Mouse (Mus musculus) lung, postnatal 0 days (tissue): ENCODE results near the gene Syn3. TPM values are rescaled to one million over a fixed set of nuclear protein-coding genes. Genes with fewer than 3 reads are reported as not detected.
"Not testable (repeated sequence)": the region's sequence is repeated elsewhere in the genome, so short reads cannot be mapped to it uniquely, and the experiment has no call there.

Experiments used
- ATAC-seq: fragments of 200-750 bp; cut with Nextera tagmentation; 2 replicates; pipeline ENCODE4 v1.8.0; 2017; ENCODE audit warnings: moderate library complexity
- DNase-seq: peaks from one replicate; pipeline ENCODE4 v3.0.0-alpha.2; 2016; ENCODE audit warnings: low spot score
- H3K27ac ChIP-seq: fragments of 300-500 bp; sonication (generic); 2 replicates; pipeline ENCODE4 v1.5.1; 2014; ENCODE audit warnings: antibody characterized with exemption, mild to moderate bottlenecking, low read length, mixed read lengths
- H3K27me3 ChIP-seq: fragments of 300-500 bp; sonication (generic); replicated peaks from 2 replicates; pipeline ENCODE4 v1.6.1; 2014; ENCODE audit warnings: low read length, mixed read lengths; ENCODE audit not compliant: insufficient read depth
- H3K36me3 ChIP-seq: fragments of 300-500 bp; sonication (generic); 2 replicates; pipeline ENCODE4 v1.6.1; 2014; ENCODE audit warnings: low read length, mixed read lengths; ENCODE audit not compliant: insufficient read depth
- H3K4me1 ChIP-seq: fragments of 300-500 bp; sonication (generic); 2 replicates; pipeline ENCODE4 v1.6.1; 2014; ENCODE audit warnings: antibody characterized with exemption, low read depth, low read length, mixed read lengths; ENCODE audit not compliant: insufficient read depth
- H3K4me2 ChIP-seq: fragments of 300-500 bp; sonication (generic); replicated peaks from 2 replicates; pipeline ENCODE4 v1.6.1; 2014; ENCODE audit warnings: low read depth, mild to moderate bottlenecking, low read length, moderate library complexity, mixed read lengths
- H3K4me3 ChIP-seq: fragments of 300-500 bp; sonication (generic); 2 replicates; pipeline ENCODE4 v1.5.1; 2014; ENCODE audit warnings: low read depth, low read length
- H3K9ac ChIP-seq: fragments of 300-500 bp; sonication (generic); replicated peaks from 2 replicates; pipeline ENCODE4 v1.6.1; 2014; ENCODE audit warnings: low read depth, mild to moderate bottlenecking
- H3K9me3 ChIP-seq: fragments of 300-500 bp; sonication (generic); 2 replicates; pipeline ENCODE4 v1.6.1; 2016; ENCODE audit warnings: low read length, mixed read lengths
- CTCF ChIP-seq: IDR thresholded peaks from 2 replicates; pipeline ENCODE4 v1.5.1; 2016; ENCODE audit warnings: antibody characterized with exemption, mild to moderate bottlenecking
- EP300 ChIP-seq: IDR thresholded peaks from 2 replicates; pipeline ENCODE4 v1.6.1; 2016; ENCODE audit warnings: antibody characterized with exemption, mild to moderate bottlenecking, control low read depth
- WGBS: fragments of 180-500 bp; shearing (Covaris S2); extraction: QIAGEN DNeasy Blood & Tissue Kit; methylation state at CpG from one replicate; pipeline ENCODE4 v1.1.7; 2014; 5-methylcytosine and 5-hydroxymethylcytosine counted together
- polyA plus RNA-seq: library from polyadenylated mRNA; unstranded; fragments of >200 nt; fragmentation: Nextera tagmentation; extraction: Ambion mirVana; gene quantifications from 2 replicates; pipeline ENCODE4 v1.2.1, GENCODE M21; 2015

Gene Syn3
- polyA plus RNA-seq, result 0.72 and 0.89 TPM in 2 replicates

GRCm38 (mm10) chr10:86498673-86499391 is at the start of gene Syn3:
Gene Syn3, minus strand, starts transcription at chr10:86498896.
- ATAC-seq (peak; percentile 100), DNase-seq (peak; percentile 96)
- WGBS, result 1% methylated on average over 19 of the region's 21 CpGs

GRCm38 (mm10) chr10:86526357-86526874 is 27.7 kb upstream of the Syn3 start:
- not testable (repeated sequence) for H3K27me3 ChIP-seq, H3K36me3 ChIP-seq, H3K4me1 ChIP-seq, H3K4me3 ChIP-seq, H3K27ac ChIP-seq, DNase-seq, H3K4me2 ChIP-seq, H3K9ac ChIP-seq, H3K9me3 ChIP-seq
- WGBS, result 72% methylated on average over 2 of the region's 5 CpGs
- ATAC-seq, result peak; percentile 90

More at GRCm38 (mm10) chr10:86498673-86499391, at the start of gene Syn3:
- no peaks in the 10 kb centered on the region for H3K4me1 ChIP-seq
- H3K4me2 ChIP-seq, result peak within 1 kb of the TSS; percentile 65
- no peaks in the 10 kb centered on the region for H3K27me3 ChIP-seq
- TF ChIP-seq EP300 (no peak), CTCF (peak; percentile 94)
- peak within 1 kb of the TSS; percentile 48 for H3K27ac ChIP-seq
- peak within 1 kb of the TSS; percentile 41 for H3K4me3 ChIP-seq
- peak within 1 kb of the TSS; percentile 58 for H3K9ac ChIP-seq
- no peaks in the 10 kb centered on the region for H3K9me3 ChIP-seq
- H3K36me3 ChIP-seq, result no peaks in the 10 kb centered on the region

- 84% methylated on average over 4 of the region's 4 CpGs for WGBS
- DNase-seq (no peak), ATAC-seq (no peak)
- H3K27me3 ChIP-seq, result no peaks in the 10 kb centered on the region
- TF ChIP-seq CTCF (no peak), EP300 (no peak)
- no peaks in the 10 kb centered on the region for H3K9me3 ChIP-seq
- no peaks in the 10 kb centered on the region for H3K36me3 ChIP-seq
- no peak overlapping the region for H3K4me3 ChIP-seq
- no peak overlapping the region for H3K27ac ChIP-seq
- H3K4me1 ChIP-seq, result no peaks in the 10 kb centered on the region
- H3K4me2 ChIP-seq, result no peak overlapping the region
- no peak overlapping the region for H3K9ac ChIP-seq
These were observed 15.1 kb upstream of the Syn3 start for GRCm38 (mm10) chr10:86513801-86514200.

GRCm38 (mm10) chr10:86510941-86511340 is 12.2 kb upstream of the Syn3 start:
- ATAC-seq (no peak), DNase-seq (no peak)
- H3K36me3 ChIP-seq, result no peaks in the 10 kb centered on the region
- H3K4me2 ChIP-seq, result no peak overlapping the region
- no peaks in the 10 kb centered on the region for H3K4me1 ChIP-seq
- H3K4me3 ChIP-seq, result no peak overlapping the region
- H3K9me3 ChIP-seq, result no peaks in the 10 kb centered on the region
- no peaks in the 10 kb centered on the region for H3K27me3 ChIP-seq
- no peak overlapping the region for H3K27ac ChIP-seq
- H3K9ac ChIP-seq, result no peak overlapping the region
- no peak for TF ChIP-seq CTCF
- TF ChIP-seq EP300, result no peak

- ATAC-seq, result no peak
- Histone ChIP-seq H3K27me3 (no peaks in the 10 kb centered on the region), H3K4me1 (no peaks in the 10 kb centered on the region), H3K9ac (no peak overlapping the region), H3K27ac (no peak overlapping the region), H3K36me3 (no peaks in the 10 kb centered on the region), H3K4me2 (no peak overlapping the region), H3K4me3 (no peak overlapping the region), H3K9me3 (no peaks in the 10 kb centered on the region)
- WGBS, result 71% methylated on average over 2 of the region's 2 CpGs
- TF ChIP-seq EP300, result no peak
- no peak for TF ChIP-seq CTCF
- DNase-seq, result no peak
These were observed 3.4 kb upstream of the Syn3 start for GRCm38 (mm10) chr10:86502063-86502462.

- ATAC-seq (peak; percentile 69), DNase-seq (peak; percentile 78)
- 2% methylated on average over 12 of the region's 12 CpGs for WGBS
These were observed 534 bp downstream of the Syn3 start for GRCm38 (mm10) chr10:86498051-86498672.

More at GRCm38 (mm10) chr10:86498051-86498672, 534 bp downstream of the Syn3 start:
- no peaks in the 10 kb centered on the region for H3K36me3 ChIP-seq
- H3K9ac ChIP-seq, result peak overlapping the region; percentile 58
- H3K4me3 ChIP-seq, result peak overlapping the region; percentile 41
- TF ChIP-seq EP300, result no peak
- no peak for TF ChIP-seq CTCF
- H3K27me3 ChIP-seq, result no peaks in the 10 kb centered on the region
- H3K9me3 ChIP-seq, result no peaks in the 10 kb centered on the region
- H3K4me1 ChIP-seq, result no peaks in the 10 kb centered on the region
- H3K27ac ChIP-seq, result peak overlapping the region; percentile 48
- peak overlapping the region; percentile 65 for H3K4me2 ChIP-seq
